Mouse (Mus musculus) inflammation-experienced regulatory T-cells, adult 16 weeks (primary cell): ENCODE results near the gene Ms4a8a. TPM values are rescaled to one million over a fixed set of nuclear protein-coding genes. Genes with fewer than 3 reads are reported as not detected.

Experiments
- polyA plus RNA-seq: library from polyadenylated mRNA; unstranded; fragments of 100-300 nt; shearing (Covaris generic); gene quantifications from one replicate; pipeline ENCODE4 v1.2.1, GENCODE M21; 2017

Ms4a8a gene
- 0.24 TPM for polyA plus RNA-seq

GRCm38 (mm10) chr19:11080934-11081333, at the start of gene Ms4a8a:
Gene Ms4a8a, minus strand, starts transcription at chr19:11081102.

DNA sequence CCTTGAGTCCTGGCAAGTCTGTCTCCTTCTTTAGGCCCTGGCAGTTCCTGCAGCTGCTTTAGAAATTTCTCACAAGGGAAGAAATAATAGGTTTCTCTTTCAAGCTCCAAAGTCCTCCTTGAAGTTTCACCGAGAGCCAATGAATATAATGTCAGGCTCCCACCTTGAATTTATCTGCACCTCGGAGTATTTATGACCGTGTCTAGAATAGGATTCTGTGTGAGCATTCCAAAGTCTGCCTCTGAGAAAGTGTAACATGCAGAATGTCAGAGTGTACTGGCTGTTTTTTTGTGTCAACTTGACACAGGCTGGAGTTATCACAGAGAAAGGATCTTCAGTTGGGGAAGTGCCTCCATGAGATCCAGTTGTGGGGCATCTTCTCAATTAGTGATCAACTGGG, 63.0 kb downstream of the Ms4a8a start, which contains the start of gene Ms4a18:
Gene Ms4a18 (minus strand): TSS at position 141 of the 400 bp plus-strand sequence.

Other genes with a start within 250 kb of the Ms4a8a start
- gene Slc15a3, start 241.4 kb downstream of the Ms4a8a start, polyA plus RNA-seq: 1.9 TPM
- 0.46 TPM for gene Tmem132a, start 211.2 kb downstream of the Ms4a8a start, polyA plus RNA-seq
- gene Tmem109, start 199.1 kb downstream of the Ms4a8a start, polyA plus RNA-seq: 60.7 TPM
- gene Prpf19, start 185.9 kb downstream of the Ms4a8a start, polyA plus RNA-seq: 76.9 TPM
- not detected for gene Zp1, start 160.5 kb downstream of the Ms4a8a start, polyA plus RNA-seq
- not detected for gene Ptgdr2, start 143.9 kb downstream of the Ms4a8a start, polyA plus RNA-seq
- 20.5 TPM for gene Ccdc86, start 131.8 kb downstream of the Ms4a8a start, polyA plus RNA-seq
- gene Ms4a10, start 106.4 kb downstream of the Ms4a8a start, polyA plus RNA-seq: not detected
- gene Ms4a15, start 87.9 kb downstream of the Ms4a8a start, polyA plus RNA-seq: not detected
- not detected for gene Ms4a18, start 63.1 kb downstream of the Ms4a8a start, polyA plus RNA-seq
- gene 1700017D01Rik, start 49.8 kb upstream of the Ms4a8a start, polyA plus RNA-seq: not detected
- gene 1700025F22Rik, start 84.2 kb upstream of the Ms4a8a start, polyA plus RNA-seq: not detected
- gene Ms4a13, start 115.6 kb upstream of the Ms4a8a start, polyA plus RNA-seq: not detected
- not detected for gene Ms4a12, start 151.3 kb upstream of the Ms4a8a start, polyA plus RNA-seq
- gene Ms4a1, start 185.1 kb upstream of the Ms4a8a start, polyA plus RNA-seq: 4.5 TPM
- gene Ms4a5, start 202.8 kb upstream of the Ms4a8a start, polyA plus RNA-seq: not detected
- gene Ms4a14, start 233.4 kb upstream of the Ms4a8a start, polyA plus RNA-seq: 0.07 TPM